Mouse (Mus musculus): ENCODE measurements around the gene Gm10139.
"Not testable (repeated sequence)": the region's sequence is repeated elsewhere in the genome, so short reads cannot be mapped to it uniquely, and the experiment has no call there.

Gm10139 gene

DNA sequence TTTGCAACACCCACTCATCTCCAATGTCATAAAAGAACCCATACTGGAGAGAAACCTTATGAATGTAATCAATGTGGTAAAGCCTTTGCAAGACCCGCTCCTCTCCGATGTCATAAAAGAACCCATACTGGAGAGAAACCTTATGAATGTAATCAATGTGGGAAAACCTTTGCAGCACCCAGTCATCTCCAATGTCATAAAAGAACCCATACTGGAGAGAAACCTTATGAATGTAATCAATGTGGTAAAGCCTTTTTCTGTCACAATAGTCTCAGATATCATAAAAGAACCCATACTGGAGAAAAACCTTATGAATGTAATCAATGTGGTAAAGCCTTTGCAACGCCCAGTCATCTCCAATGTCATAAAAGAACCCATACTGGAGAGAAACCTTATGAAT lies at the start of gene Gm10139:
Gene Gm10139 (plus strand): TSS at position 301 of the 400 bp plus-strand sequence.
- DNase-seq (ENCODE audit: low read depth), result not testable (repeated sequence)

DNA sequence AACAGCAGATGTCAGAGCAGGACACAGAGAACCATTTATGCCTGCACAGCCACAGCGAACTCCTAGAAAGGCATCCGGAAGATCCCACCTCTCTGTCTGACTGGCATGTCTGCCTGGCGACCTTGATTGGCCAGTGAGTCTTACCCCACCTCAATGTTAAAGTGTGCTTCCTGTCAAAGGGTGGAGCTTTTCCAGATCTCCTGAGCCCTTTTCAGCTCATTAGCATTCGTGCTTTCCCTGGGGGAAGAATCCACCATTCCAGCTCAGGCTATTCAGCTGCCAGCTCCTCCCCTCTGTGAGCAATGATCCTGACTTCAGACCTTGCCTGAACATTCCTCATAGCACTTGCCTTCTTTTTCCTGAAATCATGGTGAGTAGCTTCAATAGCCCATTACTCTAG lies 45.2 kb downstream of the Gm10139 start:
- DNase-seq (ENCODE audit: low read depth), result not testable (repeated sequence)
